Mouse (Mus musculus): ENCODE results near the gene Cntnap5a.

DNA sequence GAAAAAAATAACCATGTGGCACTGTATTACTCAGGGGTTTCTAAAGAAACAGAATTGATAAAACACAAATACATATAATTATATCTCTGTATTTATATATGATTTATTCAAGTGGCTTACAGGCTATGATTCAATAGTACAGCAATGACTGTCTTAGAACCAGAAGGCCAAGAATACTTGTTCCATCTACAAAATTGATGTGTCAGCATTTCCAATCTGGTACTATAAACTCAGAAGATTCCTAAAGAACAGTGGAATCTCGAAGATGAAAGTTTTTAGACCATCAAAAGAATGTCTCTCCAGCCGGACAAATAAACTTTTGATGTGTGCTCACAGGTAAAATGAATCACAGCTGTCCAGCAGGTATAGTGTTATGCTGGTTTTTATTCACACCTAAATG, 331.2 kb downstream of the Cntnap5a start:
- TF ChIP-seq POLR2A (IDR thresholded peaks at IDR 0.05; ENCODE audit: insufficient read depth, low read depth, low read length) = no peak
- TF ChIP-seq CTCF (IDR thresholded peaks at IDR 0.05) = no peak
- no peak for TF ChIP-seq EP300 (IDR thresholded peaks at IDR 0.05; ENCODE audit: insufficient read depth, low read depth, low read length)
